Mouse (Mus musculus): ENCODE measurements at regions not wholly inside any gene's neighbourhood (a gene's known extent, or its start where the extent isn't known, plus 50 kb on each side); places are given as distances from the start of the nearest gene placed in this dataset.

- no peaks in the 10 kb centered on the region for H3K4me1 ChIP-seq (ENCODE audit: control insufficient read depth, insufficient read depth, low read length)
These were observed 202.1 kb upstream of the Elac2 start for GRCm38 (mm10) chr11:64776691-64777090.

GRCm38 (mm10) chr11:64800246-64801121 lies 178.4 kb upstream of the Elac2 start:
- Histone ChIP-seq H3K4me3 (replicated peaks; ENCODE audit: low read depth, low read length) (peak overlapping the region; percentile 12), H3K27me3 (ENCODE audit: control insufficient read depth, insufficient read depth, low read length) (0 out of 2 replicates have a peak, but pooled peaks cover 2% of the 10 kb centered on the region), H3K9ac (replicated peaks; ENCODE audit: low read length) (0 out of 2 replicates have a peak overlapping the region, but pooled peaks have one; percentile 31), H3K4me1 (ENCODE audit: control insufficient read depth, insufficient read depth, low read length) (peaks cover 10% of the 10 kb centered on the region; the same call in 1 of the 2 replicates), H3K27ac (replicated peaks; ENCODE audit: low read depth, low read length) (no peak overlapping the region), H3K36me3 (ENCODE audit: control insufficient read depth, insufficient read depth, low read length) (no peaks in the 10 kb centered on the region), H3K4me2 (ENCODE audit: low read length) (peak overlapping the region; percentile 48), H3K9me3 (ENCODE audit: control insufficient read depth, low read length) (no peaks in the 10 kb centered on the region)
- WGBS: 24% methylated on average over 21 of the region's 21 CpGs
- ATAC-seq (ENCODE audit: low FRiP score, low TSS enrichment) (no peak; the same call in 1 of the 2 replicates), DNase-seq (peak; percentile 62)

More at GRCm38 (mm10) chr11:64776691-64777090, 202.1 kb upstream of the Elac2 start:
- Histone ChIP-seq H3K27me3 (ENCODE audit: control insufficient read depth, insufficient read depth, low read length) (no peaks in the 10 kb centered on the region), H3K27ac (replicated peaks; ENCODE audit: low read depth, low read length) (no peak overlapping the region), H3K9me3 (ENCODE audit: control insufficient read depth, low read length) (no peaks in the 10 kb centered on the region), H3K36me3 (ENCODE audit: control insufficient read depth, insufficient read depth, low read length) (no peaks in the 10 kb centered on the region), H3K9ac (replicated peaks; ENCODE audit: low read length) (no peak overlapping the region), H3K4me3 (replicated peaks; ENCODE audit: low read depth, low read length) (no peak overlapping the region), H3K4me2 (ENCODE audit: low read length) (no peak overlapping the region)
- DNase-seq (no peak), ATAC-seq (ENCODE audit: low FRiP score, low TSS enrichment) (no peak)
- 90% methylated on average over 5 of the region's 5 CpGs for WGBS

- no peak; the same call in 1 of the 2 replicates for ATAC-seq (ENCODE audit: low FRiP score, low TSS enrichment)
- Histone ChIP-seq H3K27ac (replicated peaks; ENCODE audit: low read depth, low read length) (no peak overlapping the region), H3K4me2 (ENCODE audit: low read length) (peak overlapping the region; percentile 48), H3K9me3 (ENCODE audit: control insufficient read depth, low read length) (no peaks in the 10 kb centered on the region), H3K9ac (replicated peaks; ENCODE audit: low read length) (no peak overlapping the region), H3K4me1 (ENCODE audit: control insufficient read depth, insufficient read depth, low read length) (peaks cover 10% of the 10 kb centered on the region; the same call in 1 of the 2 replicates), H3K4me3 (replicated peaks; ENCODE audit: low read depth, low read length) (no peak overlapping the region), H3K36me3 (ENCODE audit: control insufficient read depth, insufficient read depth, low read length) (no peaks in the 10 kb centered on the region), H3K27me3 (ENCODE audit: control insufficient read depth, insufficient read depth, low read length) (0 out of 2 replicates have a peak, but pooled peaks cover 2% of the 10 kb centered on the region)
- WGBS: 25% methylated on average over 10 of the region's 10 CpGs
- peak; percentile 24 for DNase-seq
These were observed 177.5 kb upstream of the Elac2 start for GRCm38 (mm10) chr11:64801351-64801750.

GRCm38 (mm10) chr11:64805567-64805966 lies 173.3 kb upstream of the Elac2 start:
- H3K9me3 ChIP-seq (ENCODE audit: control insufficient read depth, low read length): no peaks in the 10 kb centered on the region

GRCm38 (mm10) chr11:64812408-64812807 lies 166.4 kb upstream of the Elac2 start:
- no peak overlapping the region for H3K27ac ChIP-seq (replicated peaks; ENCODE audit: low read depth, low read length)
- no peak overlapping the region for H3K9ac ChIP-seq (replicated peaks; ENCODE audit: low read length)
- no peaks in the 10 kb centered on the region for H3K9me3 ChIP-seq (ENCODE audit: control insufficient read depth, low read length)
- no peak overlapping the region for H3K4me3 ChIP-seq (replicated peaks; ENCODE audit: low read depth, low read length)
- WGBS: 86% methylated on average over 6 of the region's 6 CpGs
- H3K4me1 ChIP-seq (ENCODE audit: control insufficient read depth, insufficient read depth, low read length): no peaks in the 10 kb centered on the region
- ATAC-seq (ENCODE audit: low FRiP score, low TSS enrichment): no peak
- H3K27me3 ChIP-seq (ENCODE audit: control insufficient read depth, insufficient read depth, low read length): no peaks in the 10 kb centered on the region
- no peak overlapping the region for H3K4me2 ChIP-seq (ENCODE audit: low read length)
- no peaks in the 10 kb centered on the region for H3K36me3 ChIP-seq (ENCODE audit: control insufficient read depth, insufficient read depth, low read length)
- no peak for DNase-seq

More at GRCm38 (mm10) chr11:64805567-64805966, 173.3 kb upstream of the Elac2 start:
- DNase-seq: no peak
- Histone ChIP-seq H3K4me3 (replicated peaks; ENCODE audit: low read depth, low read length) (no peak overlapping the region), H3K27me3 (ENCODE audit: control insufficient read depth, insufficient read depth, low read length) (0 out of 2 replicates have a peak, but pooled peaks cover 2% of the 10 kb centered on the region), H3K9ac (replicated peaks; ENCODE audit: low read length) (no peak overlapping the region), H3K4me1 (ENCODE audit: control insufficient read depth, insufficient read depth, low read length) (peaks cover 10% of the 10 kb centered on the region; the same call in 1 of the 2 replicates), H3K27ac (replicated peaks; ENCODE audit: low read depth, low read length) (no peak overlapping the region), H3K36me3 (ENCODE audit: control insufficient read depth, insufficient read depth, low read length) (no peaks in the 10 kb centered on the region), H3K4me2 (ENCODE audit: low read length) (no peak overlapping the region)
- no peak for ATAC-seq (ENCODE audit: low FRiP score, low TSS enrichment)
- WGBS: 67% methylated on average over 3 of the region's 3 CpGs

GRCm38 (mm10) chr11:64829429-64829828 lies 149.4 kb upstream of the Elac2 start:
- Histone ChIP-seq H3K27ac (replicated peaks; ENCODE audit: low read depth, low read length) (no peak overlapping the region), H3K4me1 (ENCODE audit: control insufficient read depth, insufficient read depth, low read length) (no peaks in the 10 kb centered on the region), H3K4me2 (ENCODE audit: low read length) (no peak overlapping the region), H3K36me3 (ENCODE audit: control insufficient read depth, insufficient read depth, low read length) (no peaks in the 10 kb centered on the region), H3K27me3 (ENCODE audit: control insufficient read depth, insufficient read depth, low read length) (no peaks in the 10 kb centered on the region), H3K9me3 (ENCODE audit: control insufficient read depth, low read length) (no peaks in the 10 kb centered on the region), H3K4me3 (replicated peaks; ENCODE audit: low read depth, low read length) (no peak overlapping the region), H3K9ac (replicated peaks; ENCODE audit: low read length) (no peak overlapping the region)
- no peak for ATAC-seq (ENCODE audit: low FRiP score, low TSS enrichment)
- 87% methylated on average over 5 of the region's 5 CpGs for WGBS
- DNase-seq: no peak

- Histone ChIP-seq H3K9me3 (ENCODE audit: control insufficient read depth, low read length) (no peaks in the 10 kb centered on the region), H3K36me3 (ENCODE audit: control insufficient read depth, insufficient read depth, low read length) (no peaks in the 10 kb centered on the region), H3K27ac (replicated peaks; ENCODE audit: low read depth, low read length) (no peak overlapping the region), H3K4me1 (ENCODE audit: control insufficient read depth, insufficient read depth, low read length) (no peaks in the 10 kb centered on the region), H3K9ac (replicated peaks; ENCODE audit: low read length) (no peak overlapping the region), H3K4me2 (ENCODE audit: low read length) (no peak overlapping the region), H3K4me3 (replicated peaks; ENCODE audit: low read depth, low read length) (no peak overlapping the region), H3K27me3 (ENCODE audit: control insufficient read depth, insufficient read depth, low read length) (no peaks in the 10 kb centered on the region)
- 51% methylated on average over 5 of the region's 5 CpGs for WGBS
- DNase-seq (peak; percentile 18), ATAC-seq (ENCODE audit: low FRiP score, low TSS enrichment) (no peak)
These were observed 146.4 kb upstream of the Elac2 start for GRCm38 (mm10) chr11:64832453-64832852.

GRCm38 (mm10) chr11:64833786-64834185 lies 145.1 kb upstream of the Elac2 start:
- Histone ChIP-seq H3K4me1 (ENCODE audit: control insufficient read depth, insufficient read depth, low read length) (no peaks in the 10 kb centered on the region), H3K4me2 (ENCODE audit: low read length) (no peak overlapping the region), H3K9me3 (ENCODE audit: control insufficient read depth, low read length) (no peaks in the 10 kb centered on the region), H3K27me3 (ENCODE audit: control insufficient read depth, insufficient read depth, low read length) (no peaks in the 10 kb centered on the region), H3K9ac (replicated peaks; ENCODE audit: low read length) (no peak overlapping the region), H3K36me3 (ENCODE audit: control insufficient read depth, insufficient read depth, low read length) (no peaks in the 10 kb centered on the region), H3K4me3 (replicated peaks; ENCODE audit: low read depth, low read length) (no peak overlapping the region), H3K27ac (replicated peaks; ENCODE audit: low read depth, low read length) (no peak overlapping the region)
- ATAC-seq (ENCODE audit: low FRiP score, low TSS enrichment) (no peak), DNase-seq (peak; percentile 40)
- WGBS: 85% methylated on average over 3 of the region's 3 CpGs

- Histone ChIP-seq H3K4me3 (replicated peaks; ENCODE audit: low read depth, low read length) (no peak overlapping the region), H3K9ac (replicated peaks; ENCODE audit: low read length) (no peak overlapping the region), H3K36me3 (ENCODE audit: control insufficient read depth, insufficient read depth, low read length) (no peaks in the 10 kb centered on the region), H3K27me3 (ENCODE audit: control insufficient read depth, insufficient read depth, low read length) (no peaks in the 10 kb centered on the region), H3K4me2 (ENCODE audit: low read length) (no peak overlapping the region), H3K27ac (replicated peaks; ENCODE audit: low read depth, low read length) (no peak overlapping the region), H3K9me3 (ENCODE audit: control insufficient read depth, low read length) (no peaks in the 10 kb centered on the region), H3K4me1 (ENCODE audit: control insufficient read depth, insufficient read depth, low read length) (no peaks in the 10 kb centered on the region)
- WGBS: 85% methylated on average over 8 of the region's 8 CpGs
- no peak for DNase-seq
- ATAC-seq (ENCODE audit: low FRiP score, low TSS enrichment): no peak
These were observed 142.1 kb upstream of the Elac2 start for GRCm38 (mm10) chr11:64836771-64837170.
